Mouse (Mus musculus) limb, embryonic 10.5 days (tissue): ENCODE measurements around the gene Cp. TPM values are rescaled to one million over a fixed set of nuclear protein-coding genes. Genes with fewer than 3 reads are reported as not detected.
"Not testable (repeated sequence)": the region's sequence is repeated elsewhere in the genome, so short reads cannot be mapped to it uniquely, and the experiment has no call there.

Experiments
- DNase-seq: peaks from one replicate; pipeline ENCODE4 v3.0.0-alpha.2; 2017; ENCODE audit warnings: low spot score
- H3K27ac ChIP-seq: fragments of 300-500 bp; sonication (generic); 2 replicates; pipeline ENCODE4 v1.5.1; 2016; ENCODE audit warnings: mild to moderate bottlenecking
- H3K27me3 ChIP-seq: fragments of 300-500 bp; sonication (generic); 2 replicates; pipeline ENCODE4 v1.6.1; 2016; ENCODE audit warnings: low read depth, mild to moderate bottlenecking; ENCODE audit not compliant: poor library complexity, severe bottlenecking
- H3K36me3 ChIP-seq: fragments of 300-500 bp; sonication (generic); 2 replicates; pipeline ENCODE4 v1.6.1; 2016; ENCODE audit warnings: mild to moderate bottlenecking, moderate library complexity
- H3K4me1 ChIP-seq: fragments of 300-500 bp; sonication (generic); 2 replicates; pipeline ENCODE4 v1.6.1; 2016
- H3K4me3 ChIP-seq: fragments of 300-500 bp; sonication (generic); 2 replicates; pipeline ENCODE4 v1.5.1; 2016; ENCODE audit warnings: mild to moderate bottlenecking, moderate library complexity
- H3K9me3 ChIP-seq: fragments of 300-500 bp; sonication (generic); replicated peaks from 2 replicates; pipeline ENCODE4 v1.6.1; 2016; ENCODE audit warnings: mild to moderate bottlenecking
- WGBS: fragments of 180-500 bp; shearing (Covaris S2); methylation state at CpG from one replicate; pipeline ENCODE4 v1.1.7; 2016; 5-methylcytosine and 5-hydroxymethylcytosine counted together
- polyA plus RNA-seq: library from polyadenylated mRNA; unstranded; fragments of >200 nt; fragmentation: Nextera tagmentation; extraction: Ambion mirVana; gene quantifications from 2 replicates; pipeline ENCODE4 v1.2.1, GENCODE M21; 2016

Cp gene
- polyA plus RNA-seq: 0.13 TPM in 1 of 2 replicates, not detected in the other

DNA sequence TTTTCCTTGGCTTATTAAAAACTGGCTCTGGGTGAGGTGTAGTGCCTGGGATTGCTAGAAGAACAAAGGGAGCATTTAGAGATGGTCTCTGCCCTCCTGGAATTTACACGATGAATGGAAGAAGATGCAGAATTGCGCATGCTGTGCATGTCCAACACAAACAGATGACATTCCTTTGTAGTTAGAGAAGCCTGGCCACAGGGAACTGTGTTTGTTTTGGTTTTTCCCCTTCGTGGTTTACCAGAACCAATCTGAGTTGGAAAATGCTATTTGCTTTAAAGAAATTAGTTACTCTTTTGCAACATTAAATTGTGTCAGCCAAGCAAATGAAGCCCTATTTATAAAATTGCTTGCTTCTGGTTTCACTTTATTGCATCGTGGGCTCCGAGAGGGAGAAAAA lies at the start of gene Cp:
TSS of gene Cp (plus strand) at position 170 of the 400 bp plus-strand sequence.
- 77% methylated on average over 5 of the region's 5 CpGs for WGBS
- Histone ChIP-seq H3K4me3 (no peak within 1 kb of the TSS), H3K9me3 (no peaks in the 10 kb centered on the region), H3K27ac (no peak within 1 kb of the TSS), H3K27me3 (no peaks in the 10 kb centered on the region), H3K36me3 (no peaks in the 10 kb centered on the region), H3K4me1 (0 out of 2 replicates have a peak, but pooled peaks cover 3% of the 10 kb centered on the region)
- no peak for DNase-seq

GRCm38 (mm10) chr3:19948552-19948951 lies 8.3 kb upstream of the Cp start:
- Histone ChIP-seq H3K4me1 (no peaks in the 10 kb centered on the region), H3K9me3 (no peaks in the 10 kb centered on the region), H3K4me3 (no peak overlapping the region), H3K27ac (no peak overlapping the region), H3K36me3 (no peaks in the 10 kb centered on the region), H3K27me3 (no peaks in the 10 kb centered on the region)
- no peak for DNase-seq

GRCm38 (mm10) chr3:19949401-19949800 lies 7.5 kb upstream of the Cp start:
- H3K27ac ChIP-seq, H3K36me3 ChIP-seq, H3K9me3 ChIP-seq, H3K4me1 ChIP-seq, H3K27me3 ChIP-seq, DNase-seq, H3K4me3 ChIP-seq: not testable (repeated sequence)
- WGBS: 90% methylated on average over 1 of the region's 1 CpGs

DNA sequence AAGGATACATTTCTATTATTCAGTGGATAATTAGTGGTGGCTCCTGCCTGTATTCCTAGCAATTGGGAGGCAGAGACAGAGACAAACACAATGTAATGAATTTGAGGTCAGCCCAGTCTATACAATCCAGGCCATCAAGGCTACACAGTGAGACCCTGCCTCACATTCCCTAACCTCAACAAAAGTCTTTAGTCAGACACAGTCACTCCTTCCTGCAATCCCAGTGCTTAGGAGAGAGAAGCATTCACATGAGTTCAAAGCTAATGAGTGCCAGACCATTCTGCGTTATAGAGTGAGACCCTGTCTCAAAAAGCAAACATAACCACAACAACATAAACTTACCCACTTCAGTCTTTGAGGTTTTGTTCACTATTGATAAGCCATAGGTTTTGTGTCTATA lies 3.4 kb upstream of the Cp start:
- Histone ChIP-seq H3K27ac (no peak overlapping the region), H3K4me3 (no peak overlapping the region), H3K9me3 (no peaks in the 10 kb centered on the region), H3K4me1 (0 out of 2 replicates have a peak, but pooled peaks cover 3% of the 10 kb centered on the region), H3K27me3 (no peaks in the 10 kb centered on the region), H3K36me3 (no peaks in the 10 kb centered on the region)
- DNase-seq: no peak
- 68% methylated on average over 1 of the region's 1 CpGs for WGBS

GRCm38 (mm10) chr3:19953865-19954264 lies 3.0 kb upstream of the Cp start:
- DNase-seq: no peak
- WGBS: 67% methylated on average over 3 of the region's 3 CpGs
- Histone ChIP-seq H3K4me3 (no peak overlapping the region), H3K27ac (no peak overlapping the region), H3K27me3 (no peaks in the 10 kb centered on the region), H3K9me3 (no peaks in the 10 kb centered on the region), H3K4me1 (0 out of 2 replicates have a peak, but pooled peaks cover 3% of the 10 kb centered on the region), H3K36me3 (no peaks in the 10 kb centered on the region)

DNA sequence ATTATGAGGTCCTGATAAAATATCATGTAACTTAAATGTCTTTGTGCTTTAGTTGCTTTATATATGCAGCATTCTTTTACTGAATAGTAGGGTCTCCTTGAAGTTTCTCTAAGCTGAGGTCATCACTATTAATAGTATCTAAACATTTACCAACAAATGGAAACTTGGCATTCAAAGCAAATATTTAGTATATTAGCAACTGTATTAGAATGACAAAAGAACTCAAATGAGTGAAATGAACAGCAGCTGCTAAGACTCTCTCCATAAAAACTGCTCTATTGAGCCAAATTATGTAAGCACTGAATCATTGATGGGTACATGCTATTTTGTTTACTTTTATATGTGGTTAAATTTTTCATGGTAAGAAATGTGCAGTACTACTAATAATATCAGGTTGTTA lies 1.2 kb downstream of the Cp start:
- 0 out of 2 replicates have a peak, but pooled peaks cover 3% of the 10 kb centered on the region for H3K4me1 ChIP-seq
- DNase-seq: no peak
- no peaks in the 10 kb centered on the region for H3K27me3 ChIP-seq
- no peaks in the 10 kb centered on the region for H3K9me3 ChIP-seq
- H3K4me3 ChIP-seq: no peak overlapping the region
- H3K27ac ChIP-seq: no peak overlapping the region
- no peaks in the 10 kb centered on the region for H3K36me3 ChIP-seq

GRCm38 (mm10) chr3:19958983-19959382 lies 2.1 kb downstream of the Cp start:
- Histone ChIP-seq H3K9me3 (no peaks in the 10 kb centered on the region), H3K27ac (no peak overlapping the region), H3K4me1 (0 out of 2 replicates have a peak, but pooled peaks cover 1% of the 10 kb centered on the region), H3K36me3 (no peaks in the 10 kb centered on the region), H3K27me3 (no peaks in the 10 kb centered on the region), H3K4me3 (no peak overlapping the region)
- 79% methylated on average over 1 of the region's 1 CpGs for WGBS
- DNase-seq: no peak

DNA sequence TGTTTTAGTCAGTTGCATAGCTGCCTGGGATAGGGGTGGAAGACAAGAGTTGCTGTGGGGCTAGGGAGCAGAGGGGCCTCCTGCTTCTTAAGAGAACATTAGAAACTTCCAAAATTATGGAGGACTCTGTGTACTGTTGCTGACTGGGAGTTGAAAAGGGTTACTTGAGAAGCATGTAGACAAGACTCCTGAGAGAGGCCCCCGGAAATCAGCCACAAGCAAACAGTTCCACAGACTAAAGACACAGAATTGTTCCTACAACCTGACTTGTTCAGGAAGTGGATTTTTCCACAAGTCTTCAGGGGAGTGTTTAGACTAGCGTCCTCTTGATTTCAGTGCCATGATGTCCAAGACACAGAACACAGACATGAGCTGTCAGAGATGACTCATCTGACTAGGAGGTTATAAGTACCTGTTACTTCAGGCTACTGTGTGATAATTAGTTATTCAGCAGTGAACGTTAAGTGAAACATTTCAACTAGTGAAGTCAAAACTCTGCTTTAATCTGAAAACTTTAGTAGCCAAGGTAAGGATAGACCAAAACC lies 3.8 kb downstream of the Cp start:
- no peak for DNase-seq
- Histone ChIP-seq H3K4me3 (no peak overlapping the region), H3K27ac (no peak overlapping the region), H3K9me3 (no peaks in the 10 kb centered on the region), H3K36me3 (no peaks in the 10 kb centered on the region), H3K4me1 (no peaks in the 10 kb centered on the region), H3K27me3 (no peaks in the 10 kb centered on the region)
- 86% methylated on average over 3 of the region's 3 CpGs for WGBS

GRCm38 (mm10) chr3:19961341-19961740 lies 4.5 kb downstream of the Cp start:
- H3K36me3 ChIP-seq: no peaks in the 10 kb centered on the region
- DNase-seq: no peak
- no peaks in the 10 kb centered on the region for H3K4me1 ChIP-seq
- H3K4me3 ChIP-seq: no peak overlapping the region
- no peaks in the 10 kb centered on the region for H3K27me3 ChIP-seq
- 86% methylated on average over 2 of the region's 2 CpGs for WGBS
- no peaks in the 10 kb centered on the region for H3K9me3 ChIP-seq
- no peak overlapping the region for H3K27ac ChIP-seq

GRCm38 (mm10) chr3:19962769-19963513 lies 6.1 kb downstream of the Cp start:
- Histone ChIP-seq H3K27me3 (no peaks in the 10 kb centered on the region), H3K27ac (no peak overlapping the region), H3K4me3 (no peak overlapping the region), H3K4me1 (no peaks in the 10 kb centered on the region), H3K36me3 (no peaks in the 10 kb centered on the region), H3K9me3 (no peaks in the 10 kb centered on the region)
- DNase-seq: no peak
- WGBS: 88% methylated on average over 3 of the region's 3 CpGs

GRCm38 (mm10) chr3:19964625-19965188 lies 7.9 kb downstream of the Cp start:
- no peak overlapping the region for H3K4me3 ChIP-seq
- no peak for DNase-seq
- no peaks in the 10 kb centered on the region for H3K36me3 ChIP-seq
- 85% methylated on average over 2 of the region's 2 CpGs for WGBS
- no peaks in the 10 kb centered on the region for H3K4me1 ChIP-seq
- H3K27ac ChIP-seq: no peak overlapping the region
- no peaks in the 10 kb centered on the region for H3K9me3 ChIP-seq
- H3K27me3 ChIP-seq: no peaks in the 10 kb centered on the region

DNA sequence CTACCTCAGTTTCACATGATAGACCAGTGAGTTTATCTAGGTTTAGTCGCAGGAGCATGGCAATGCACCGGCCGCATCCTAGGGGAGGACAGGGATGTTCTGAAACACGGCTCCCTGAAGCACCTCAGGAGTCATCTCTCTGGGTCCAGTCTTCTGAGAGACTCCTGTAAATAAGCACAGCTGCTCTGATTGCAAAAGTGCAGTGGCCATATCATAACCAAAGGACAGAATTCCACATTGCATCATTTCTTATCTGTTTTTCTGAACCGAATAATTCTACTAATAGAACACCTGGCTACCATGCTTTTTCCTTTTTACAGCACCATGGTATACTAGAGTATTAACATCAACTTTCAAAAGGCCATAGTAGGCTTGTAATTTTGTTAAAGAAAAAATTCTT lies 8.4 kb downstream of the Cp start:
- no peaks in the 10 kb centered on the region for H3K27me3 ChIP-seq
- 91% methylated on average over 5 of the region's 5 CpGs for WGBS
- H3K4me1 ChIP-seq: no peaks in the 10 kb centered on the region
- no peak for DNase-seq
- no peaks in the 10 kb centered on the region for H3K9me3 ChIP-seq
- no peaks in the 10 kb centered on the region for H3K36me3 ChIP-seq
- no peak overlapping the region for H3K27ac ChIP-seq
- H3K4me3 ChIP-seq: no peak overlapping the region

DNA sequence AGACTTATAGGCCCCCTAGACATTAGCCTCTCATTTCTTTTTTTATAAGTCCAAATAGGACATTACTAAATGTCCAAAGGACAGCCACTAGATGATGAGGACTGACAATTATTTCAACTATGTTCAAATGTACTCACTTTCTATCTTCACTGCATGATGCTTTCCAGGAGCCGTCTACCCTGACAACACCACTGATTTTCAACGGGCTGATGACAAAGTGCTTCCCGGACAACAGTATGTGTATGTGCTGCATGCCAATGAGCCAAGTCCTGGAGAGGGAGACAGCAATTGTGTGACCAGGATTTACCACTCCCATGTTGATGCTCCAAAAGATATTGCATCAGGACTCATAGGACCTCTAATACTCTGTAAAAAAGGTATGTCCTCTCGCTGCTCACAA lies 9.2 kb downstream of the Cp start:
- H3K9me3 ChIP-seq: no peaks in the 10 kb centered on the region
- WGBS: 86% methylated on average over 4 of the region's 4 CpGs
- DNase-seq: no peak

More for the DNA sequence above, 9.2 kb downstream of the Cp start:
- H3K36me3 ChIP-seq: no peaks in the 10 kb centered on the region
- H3K27ac ChIP-seq: no peak overlapping the region
- H3K4me3 ChIP-seq: no peak overlapping the region
- H3K4me1 ChIP-seq: no peaks in the 10 kb centered on the region
- H3K27me3 ChIP-seq: no peaks in the 10 kb centered on the region
